Mouse (Mus musculus): ENCODE data around the gene Upk3b. TPM values are rescaled to one million over a fixed set of nuclear protein-coding genes. Genes with fewer than 3 reads are reported as not detected.

Gene Upk3b
- total and polyA plus RNA-seq, 3 experiments: 0.05 TPM; not detected in 2

DNA sequence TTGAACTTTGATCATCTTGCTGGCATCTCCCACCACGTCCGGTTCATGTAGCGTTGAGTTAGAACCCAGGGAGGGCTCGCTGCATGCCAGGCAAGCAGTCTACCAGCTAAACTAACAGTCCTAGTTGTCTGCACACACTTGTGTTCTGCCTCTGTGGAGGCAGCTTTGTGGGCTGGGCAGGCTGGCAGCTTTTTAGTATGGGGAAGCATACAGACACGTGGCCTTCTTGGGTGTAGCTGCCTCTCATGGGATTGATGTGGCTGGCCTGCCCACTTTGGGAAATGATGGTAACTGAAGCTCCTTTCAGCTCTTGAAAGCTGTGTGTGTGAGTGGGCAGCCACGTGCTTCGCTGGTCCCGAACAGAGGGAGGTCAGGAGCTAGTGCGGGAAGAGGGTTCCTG lies 11.4 kb upstream of the Upk3b start:
- no peak for TF ChIP-seq GATA1 (IDR thresholded peaks at IDR 0.05; ENCODE audit: borderline replicate concordance, low read length)
- no peak for TF ChIP-seq POLR2AphosphoS5 (IDR thresholded peaks at IDR 0.05; ENCODE audit: insufficient replicate concordance, low read depth, low read length)

DNA sequence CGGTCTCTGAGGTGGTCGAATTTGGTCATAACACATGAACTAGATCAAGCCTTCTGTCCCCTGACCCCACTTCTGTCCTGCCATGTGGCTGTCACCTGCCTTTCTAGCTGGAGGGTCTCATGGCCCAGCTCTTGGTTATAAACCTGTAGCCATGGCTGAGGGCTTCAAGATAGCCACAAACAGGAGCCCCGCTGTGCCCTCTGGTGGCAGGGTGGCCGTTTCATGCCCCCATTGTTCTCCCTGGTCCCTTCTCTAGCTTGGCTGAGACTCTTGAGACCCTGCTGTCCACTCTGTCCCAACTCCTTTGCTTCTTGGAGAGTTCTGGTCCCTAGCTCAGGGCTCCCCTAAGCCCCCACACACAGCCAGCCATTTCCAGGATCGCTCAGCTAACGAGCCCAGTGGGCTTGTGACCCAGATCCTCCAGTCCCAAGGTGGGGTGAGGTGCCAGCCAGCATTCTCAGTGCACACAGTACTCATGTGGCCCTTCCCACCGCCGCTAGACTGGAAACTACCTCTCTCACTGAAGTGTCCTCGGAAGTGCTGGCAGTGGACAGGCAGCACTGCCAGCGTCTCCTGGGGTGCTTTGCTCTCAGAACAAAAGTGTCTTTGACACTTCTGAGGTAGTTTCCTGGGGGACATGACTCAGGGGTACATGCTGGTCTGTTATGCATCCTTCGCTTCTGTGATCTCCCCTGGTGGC lies 10.5 kb upstream of the Upk3b start:
- ATAC-seq (ENCODE audit: extremely low read depth, insufficient number of reproducible peaks, low FRiP score, poor library complexity, severe bottlenecking): no peak
- H3K27me3 ChIP-seq (ENCODE audit: insufficient read depth, low read length): no peaks in the 10 kb centered on the region

More for the DNA sequence above, 11.4 kb upstream of the Upk3b start:
- H3K4me1 ChIP-seq (ENCODE audit: insufficient read depth, low read depth, low read length): no peaks in the 10 kb centered on the region
- peaks cover 76% of the 10 kb centered on the region for H3K36me3 ChIP-seq (replicated peaks)
- ATAC-seq (ENCODE audit: extremely low read depth, insufficient number of reproducible peaks, low FRiP score, poor library complexity, severe bottlenecking) (no peak), DNase-seq (ENCODE audit: low spot score) (no peak)
- no peaks in the 10 kb centered on the region for H3K9me3 ChIP-seq (replicated peaks)
- no peaks in the 10 kb centered on the region for H3K27me3 ChIP-seq (ENCODE audit: insufficient read depth, low read length)
- H3K4me3 ChIP-seq (ENCODE audit: low read depth, low read length): no peak overlapping the region

DNA sequence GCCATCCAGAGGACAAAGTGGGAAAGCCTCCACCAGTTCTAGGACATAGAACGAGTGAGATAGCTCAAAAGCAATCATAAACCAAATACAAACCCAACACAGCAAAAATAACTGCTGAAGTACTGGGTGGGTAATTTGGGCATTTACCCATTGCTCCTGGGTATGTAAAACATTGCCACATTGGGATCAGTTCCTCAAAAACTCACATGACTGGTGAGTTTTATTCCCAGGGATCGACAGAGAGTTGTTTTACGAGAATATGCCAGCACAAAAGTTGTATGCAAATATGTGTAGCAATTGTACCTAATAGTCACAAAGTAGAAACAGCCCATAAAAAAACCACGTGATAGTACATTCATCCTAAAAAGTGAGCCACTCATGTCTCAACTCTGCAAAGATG lies 3.4 kb upstream of the Upk3b start:
- ATAC-seq (ENCODE audit: extremely low read depth, insufficient number of reproducible peaks, low FRiP score, poor library complexity, severe bottlenecking) (no peak), DNase-seq (ENCODE audit: low spot score) (no peak)
- Histone ChIP-seq H3K36me3 (replicated peaks) (peaks cover 31% of the 10 kb centered on the region), H3K27me3 (ENCODE audit: insufficient read depth, low read length) (peaks cover 10% of the 10 kb centered on the region), H3K4me1 (ENCODE audit: insufficient read depth, low read depth, low read length) (peaks cover 17% of the 10 kb centered on the region), H3K4me3 (ENCODE audit: low read depth, low read length) (no peak overlapping the region), H3K9me3 (replicated peaks) (no peaks in the 10 kb centered on the region)
- TF ChIP-seq GATA2 (IDR thresholded peaks at IDR 0.05; ENCODE audit: borderline replicate concordance, low read depth, low read length) (no peak), POLR2AphosphoS5 (IDR thresholded peaks at IDR 0.05; ENCODE audit: insufficient replicate concordance, low read depth, low read length) (no peak), TAL1 (conservative IDR thresholded peaks at IDR 0.05; ENCODE audit: low read depth, low read length) (no peak), CTCF (IDR thresholded peaks at IDR 0.05; ENCODE audit: low read depth, low read length) (no peak), GATA1 (IDR thresholded peaks at IDR 0.05; ENCODE audit: borderline replicate concordance, low read length) (no peak)

More for the DNA sequence above, 10.5 kb upstream of the Upk3b start:
- TF ChIP-seq CTCF (IDR thresholded peaks at IDR 0.05; ENCODE audit: low read depth, low read length) (no peak), GATA1 (IDR thresholded peaks at IDR 0.05; ENCODE audit: borderline replicate concordance, low read length) (no peak), POLR2AphosphoS5 (IDR thresholded peaks at IDR 0.05; ENCODE audit: insufficient replicate concordance, low read depth, low read length) (no peak), GATA2 (IDR thresholded peaks at IDR 0.05; ENCODE audit: borderline replicate concordance, low read depth, low read length) (no peak), TAL1 (conservative IDR thresholded peaks at IDR 0.05; ENCODE audit: low read depth, low read length) (no peak)
- DNase-seq (ENCODE audit: low spot score): no peak
- Histone ChIP-seq H3K4me3 (ENCODE audit: low read depth, low read length) (no peak overlapping the region), H3K4me1 (ENCODE audit: insufficient read depth, low read depth, low read length) (no peaks in the 10 kb centered on the region), H3K36me3 (replicated peaks) (peaks cover 84% of the 10 kb centered on the region), H3K9me3 (replicated peaks) (no peaks in the 10 kb centered on the region)

DNA sequence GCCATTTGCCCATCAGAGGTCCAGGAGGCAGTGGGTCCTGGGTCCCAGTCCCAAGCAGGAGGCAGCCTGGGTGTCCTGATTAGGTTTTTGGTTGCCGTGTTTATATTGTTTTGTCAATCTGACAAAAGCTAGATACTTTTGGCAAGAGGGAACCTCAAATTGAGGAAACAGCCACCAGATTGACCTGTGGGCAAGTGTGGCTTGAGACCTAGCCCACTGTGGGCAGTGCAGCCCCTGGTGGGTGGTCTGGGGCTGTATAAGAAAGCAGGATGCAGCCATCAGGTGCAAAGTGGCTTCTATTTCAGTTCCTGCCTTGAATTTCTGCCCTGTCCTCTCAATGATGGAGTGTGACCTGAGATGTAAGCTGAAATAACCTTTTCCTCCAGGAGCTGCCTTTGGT lies 3.0 kb upstream of the Upk3b start:
- no peak overlapping the region for H3K4me3 ChIP-seq (ENCODE audit: low read depth, low read length)
- H3K27me3 ChIP-seq (ENCODE audit: insufficient read depth, low read length): peaks cover 10% of the 10 kb centered on the region
- ATAC-seq (ENCODE audit: extremely low read depth, insufficient number of reproducible peaks, low FRiP score, poor library complexity, severe bottlenecking) (no peak), DNase-seq (ENCODE audit: low spot score) (no peak)
- peaks cover 26% of the 10 kb centered on the region for H3K36me3 ChIP-seq (replicated peaks)
- TF ChIP-seq GATA1 (IDR thresholded peaks at IDR 0.05; ENCODE audit: borderline replicate concordance, low read length) (no peak), CTCF (IDR thresholded peaks at IDR 0.05; ENCODE audit: low read depth, low read length) (no peak), GATA2 (IDR thresholded peaks at IDR 0.05; ENCODE audit: borderline replicate concordance, low read depth, low read length) (no peak), TAL1 (conservative IDR thresholded peaks at IDR 0.05; ENCODE audit: low read depth, low read length) (no peak), POLR2AphosphoS5 (IDR thresholded peaks at IDR 0.05; ENCODE audit: insufficient replicate concordance, low read depth, low read length) (no peak)
- peaks cover 21% of the 10 kb centered on the region for H3K4me1 ChIP-seq (ENCODE audit: insufficient read depth, low read depth, low read length)
- no peaks in the 10 kb centered on the region for H3K9me3 ChIP-seq (replicated peaks)

DNA sequence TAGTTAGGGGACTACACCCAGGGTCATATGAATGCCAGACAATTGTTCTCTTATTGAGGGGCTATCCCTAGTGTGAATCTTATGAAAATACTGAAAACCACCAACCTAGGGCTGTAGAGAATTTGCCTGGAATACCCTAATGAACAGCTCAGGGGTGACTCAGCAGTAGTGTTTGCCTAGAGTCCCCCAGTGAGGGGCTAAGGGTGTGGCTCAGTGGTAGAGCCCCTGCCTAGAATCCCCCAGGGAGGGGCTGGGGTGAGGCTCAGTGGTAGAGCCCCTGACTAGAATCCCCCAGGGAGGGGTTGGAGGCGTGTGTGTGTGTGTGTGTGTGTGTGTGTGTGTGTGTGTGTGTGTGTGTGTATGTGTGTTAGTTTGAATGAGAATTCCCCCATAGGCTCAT lies 1.6 kb upstream of the Upk3b start:
- Histone ChIP-seq H3K36me3 (replicated peaks) (peaks cover 13% of the 10 kb centered on the region), H3K9me3 (replicated peaks) (no peaks in the 10 kb centered on the region), H3K4me1 (ENCODE audit: insufficient read depth, low read depth, low read length) (peaks cover 27% of the 10 kb centered on the region), H3K27me3 (ENCODE audit: insufficient read depth, low read length) (peaks cover 10% of the 10 kb centered on the region), H3K4me3 (ENCODE audit: low read depth, low read length) (no peak overlapping the region)
- no peak for DNase-seq (ENCODE audit: low spot score)
- no peak for ATAC-seq (ENCODE audit: extremely low read depth, insufficient number of reproducible peaks, low FRiP score, poor library complexity, severe bottlenecking)
- no peak for TF ChIP-seq GATA2 (IDR thresholded peaks at IDR 0.05; ENCODE audit: borderline replicate concordance, low read depth, low read length)
- TF ChIP-seq GATA1 (IDR thresholded peaks at IDR 0.05; ENCODE audit: borderline replicate concordance, low read length): no peak
- TF ChIP-seq TAL1 (conservative IDR thresholded peaks at IDR 0.05; ENCODE audit: low read depth, low read length): no peak
- no peak for TF ChIP-seq POLR2AphosphoS5 (IDR thresholded peaks at IDR 0.05; ENCODE audit: insufficient replicate concordance, low read depth, low read length)
- TF ChIP-seq CTCF (IDR thresholded peaks at IDR 0.05; ENCODE audit: low read depth, low read length): no peak

DNA sequence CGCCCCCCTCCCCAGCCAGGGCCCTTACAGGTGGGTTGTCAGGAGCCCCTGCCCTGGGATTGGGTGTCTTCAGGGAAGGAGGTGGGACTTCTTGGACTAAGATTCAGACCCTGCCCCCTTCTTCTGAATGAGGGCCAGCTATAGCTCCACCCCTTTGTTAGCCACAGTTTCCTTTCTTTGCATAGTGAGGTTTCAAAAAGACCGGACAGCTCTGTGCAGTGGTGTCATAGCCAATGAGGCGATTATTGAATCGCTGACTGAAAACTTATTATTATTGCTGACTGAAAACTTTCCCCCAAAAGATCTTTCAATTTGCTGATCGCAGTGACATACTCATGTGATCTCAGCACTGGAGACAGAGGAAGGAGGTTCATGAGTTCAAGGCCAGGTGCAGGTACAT lies 1.9 kb downstream of the Upk3b start:
- Histone ChIP-seq H3K27me3 (ENCODE audit: insufficient read depth, low read length) (peaks cover 20% of the 10 kb centered on the region), H3K4me1 (ENCODE audit: insufficient read depth, low read depth, low read length) (peaks cover 27% of the 10 kb centered on the region), H3K36me3 (replicated peaks) (no peaks in the 10 kb centered on the region), H3K9me3 (replicated peaks) (no peaks in the 10 kb centered on the region), H3K4me3 (ENCODE audit: low read depth, low read length) (no peak overlapping the region)
- TF ChIP-seq TAL1 (conservative IDR thresholded peaks at IDR 0.05; ENCODE audit: low read depth, low read length): no peak
- no peak for TF ChIP-seq POLR2AphosphoS5 (IDR thresholded peaks at IDR 0.05; ENCODE audit: insufficient replicate concordance, low read depth, low read length)
- TF ChIP-seq GATA2 (IDR thresholded peaks at IDR 0.05; ENCODE audit: borderline replicate concordance, low read depth, low read length): no peak
- TF ChIP-seq GATA1 (IDR thresholded peaks at IDR 0.05; ENCODE audit: borderline replicate concordance, low read length): no peak
- no peak for TF ChIP-seq CTCF (IDR thresholded peaks at IDR 0.05; ENCODE audit: low read depth, low read length)
- DNase-seq (ENCODE audit: low spot score) (no peak), ATAC-seq (ENCODE audit: extremely low read depth, insufficient number of reproducible peaks, low FRiP score, poor library complexity, severe bottlenecking) (no peak)
